Mouse (Mus musculus): Measurements from ENCODE around the gene Cyp2s1. TPM values are rescaled to one million over a fixed set of nuclear protein-coding genes. Genes with fewer than 3 reads are reported as not detected.

The Cyp2s1 gene
- polyA plus RNA-seq, 1 experiment from 2014 or later, result 3.2 TPM

GRCm38 (mm10) chr7:25754738-25755467 lies 61.8 kb downstream of the Cyp2s1 start, which contains the start of gene Hnrnpul1:
Gene Hnrnpul1, minus strand, starts transcription at chr7:25754757.
- WGBS, result under 1% methylated on average over 55 of the region's 55 CpGs
- Histone ChIP-seq H3K27ac (ENCODE audit: low read length) (peak within 1 kb of the TSS; percentile 97), H3K4me1 (ENCODE audit: control insufficient read depth, insufficient read depth, low read length) (peaks cover 20% of the 10 kb centered on the region), H3K36me3 (ENCODE audit: control insufficient read depth, insufficient read depth, low read length) (peaks cover 5% of the 10 kb centered on the region; the same call in 1 of the 2 replicates), H3K4me2 (ENCODE audit: low read length) (peak within 1 kb of the TSS; percentile 92), H3K9me3 (replicated peaks; ENCODE audit: control insufficient read depth, low read length, poor library complexity, severe bottlenecking) (no peaks in the 10 kb centered on the region), H3K4me3 (ENCODE audit: low read depth, low read length) (peak within 1 kb of the TSS; percentile 85), H3K9ac (ENCODE audit: low read depth, low read length) (peak within 1 kb of the TSS; percentile 90), H3K27me3 (ENCODE audit: control insufficient read depth, insufficient read depth, low read depth, low read length) (no peaks in the 10 kb centered on the region)
- ATAC-seq, result peak; percentile 95

DNA sequence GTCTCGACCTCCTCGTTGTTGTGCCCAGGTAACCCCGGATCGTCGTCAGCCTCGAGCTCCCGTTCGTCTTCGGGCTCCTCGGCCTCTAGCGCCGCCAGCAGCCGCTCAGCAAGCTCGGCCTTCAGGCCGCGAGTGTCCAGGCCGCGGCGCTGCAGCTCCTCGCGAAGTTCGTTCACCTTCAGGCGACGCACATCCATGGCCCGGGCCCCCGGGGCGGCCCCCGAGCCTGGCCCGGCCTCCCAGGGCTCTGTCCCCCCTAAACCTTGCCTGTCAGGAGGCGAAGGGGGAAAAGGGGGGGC lies 62.3 kb downstream of the Cyp2s1 start:
- no peaks in the 10 kb centered on the region for H3K9me3 ChIP-seq (replicated peaks; ENCODE audit: control insufficient read depth, low read length, poor library complexity, severe bottlenecking)
- peak overlapping the region; percentile 70 for H3K4me2 ChIP-seq (ENCODE audit: low read length)
- peak overlapping the region; percentile 85 for H3K4me3 ChIP-seq (ENCODE audit: low read depth, low read length)
- ATAC-seq, result no peak; the same call in 1 of the 2 replicates
- H3K27me3 ChIP-seq (ENCODE audit: control insufficient read depth, insufficient read depth, low read depth, low read length), result no peaks in the 10 kb centered on the region
- H3K36me3 ChIP-seq (ENCODE audit: control insufficient read depth, insufficient read depth, low read length), result peaks cover 8% of the 10 kb centered on the region
- H3K4me1 ChIP-seq (ENCODE audit: control insufficient read depth, insufficient read depth, low read length), result peaks cover 20% of the 10 kb centered on the region
- H3K27ac ChIP-seq (ENCODE audit: low read length), result peak overlapping the region; percentile 97
- H3K9ac ChIP-seq (ENCODE audit: low read depth, low read length), result peak overlapping the region; percentile 90
- under 1% methylated on average over 29 of the region's 30 CpGs for WGBS

DNA sequence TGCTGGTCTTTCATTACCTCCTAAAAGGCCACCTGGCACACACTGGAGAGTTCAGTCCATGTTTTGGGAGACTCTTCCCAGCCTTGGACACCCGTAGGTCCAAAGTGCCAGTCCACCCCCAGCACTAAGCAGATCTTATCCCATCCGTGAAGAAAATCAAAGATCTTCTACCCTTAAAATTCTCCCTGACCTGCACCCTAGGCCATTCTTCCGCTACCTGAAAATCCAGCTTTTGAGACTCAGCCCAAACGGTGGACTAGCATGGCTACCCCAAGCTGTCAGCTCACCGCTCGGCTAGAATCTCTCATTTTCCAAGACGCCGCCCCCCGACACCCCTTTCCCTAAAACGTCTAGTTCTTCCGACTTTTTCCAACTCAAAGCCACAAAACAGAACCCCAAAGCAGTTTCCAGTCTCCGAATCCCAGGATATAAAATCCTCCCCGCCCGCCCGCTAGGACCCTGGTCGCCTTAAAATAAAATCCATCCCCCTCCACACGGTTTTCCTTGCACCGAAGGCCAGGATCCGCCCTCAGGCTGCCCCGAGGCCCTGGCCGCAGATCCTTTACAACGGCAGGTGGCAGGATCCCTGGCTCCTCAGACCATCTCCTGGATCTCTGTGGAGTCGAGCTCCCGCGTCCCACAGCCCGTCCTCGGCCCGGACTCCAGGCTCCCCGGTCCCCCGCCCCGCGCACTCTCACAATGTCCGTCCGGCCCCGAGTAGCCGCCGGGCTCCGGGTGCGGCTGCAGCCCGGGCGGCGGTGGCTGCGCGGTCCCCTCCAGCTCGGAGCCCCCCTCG lies 62.9 kb downstream of the Cyp2s1 start:
- peak overlapping the region; percentile 70 for H3K4me2 ChIP-seq (ENCODE audit: low read length)
- peaks cover 20% of the 10 kb centered on the region for H3K4me1 ChIP-seq (ENCODE audit: control insufficient read depth, insufficient read depth, low read length)
- H3K9ac ChIP-seq (ENCODE audit: low read depth, low read length), result peak overlapping the region; percentile 90
- ATAC-seq, result peak; percentile 10
- H3K4me3 ChIP-seq (ENCODE audit: low read depth, low read length), result peak overlapping the region; percentile 85
- H3K9me3 ChIP-seq (replicated peaks; ENCODE audit: control insufficient read depth, low read length, poor library complexity, severe bottlenecking), result no peaks in the 10 kb centered on the region
- H3K27ac ChIP-seq (ENCODE audit: low read length), result peak overlapping the region; percentile 97
- H3K27me3 ChIP-seq (ENCODE audit: control insufficient read depth, insufficient read depth, low read depth, low read length), result no peaks in the 10 kb centered on the region
- peaks cover 12% of the 10 kb centered on the region for H3K36me3 ChIP-seq (ENCODE audit: control insufficient read depth, insufficient read depth, low read length)
- WGBS, result 1% methylated on average over 46 of the region's 46 CpGs

GRCm38 (mm10) chr7:25753076-25753475 lies 63.6 kb downstream of the Cyp2s1 start:
- ATAC-seq, result no peak
- H3K4me2 ChIP-seq (ENCODE audit: low read length), result peak overlapping the region; percentile 70
- H3K4me1 ChIP-seq (ENCODE audit: control insufficient read depth, insufficient read depth, low read length), result peaks cover 20% of the 10 kb centered on the region
- no peaks in the 10 kb centered on the region for H3K9me3 ChIP-seq (replicated peaks; ENCODE audit: control insufficient read depth, low read length, poor library complexity, severe bottlenecking)
- H3K4me3 ChIP-seq (ENCODE audit: low read depth, low read length), result peak overlapping the region; percentile 85
- peaks cover 19% of the 10 kb centered on the region for H3K36me3 ChIP-seq (ENCODE audit: control insufficient read depth, insufficient read depth, low read length)
- H3K27ac ChIP-seq (ENCODE audit: low read length), result no peak overlapping the region
- no peaks in the 10 kb centered on the region for H3K27me3 ChIP-seq (ENCODE audit: control insufficient read depth, insufficient read depth, low read depth, low read length)
- H3K9ac ChIP-seq (ENCODE audit: low read depth, low read length), result peak overlapping the region; percentile 90

Small RNAs within 50 kb of the gene (microRNA-seq; reads per million reads assigned to microRNA genes)
- gene Gm24865, result not detected

Other genes with a start within 250 kb of the Cyp2s1 start
- not detected in 2 replicates for gene Erich4, start 201.0 kb downstream of the Cyp2s1 start, polyA plus RNA-seq (2015; fragmentation: Nextera tagmentation; extraction: Ambion mirVana)
- gene Dmac2, start 197.5 kb downstream of the Cyp2s1 start, polyA plus RNA-seq (2015; fragmentation: Nextera tagmentation; extraction: Ambion mirVana), result 44.5 and 48.7 TPM in 2 replicates
- gene B3gnt8, start 190.3 kb downstream of the Cyp2s1 start, polyA plus RNA-seq (2015; fragmentation: Nextera tagmentation; extraction: Ambion mirVana), result 0.64 and 0.73 TPM in 2 replicates
- gene Bckdha, start 157.9 kb downstream of the Cyp2s1 start, polyA plus RNA-seq (2015; fragmentation: Nextera tagmentation; extraction: Ambion mirVana), result 38.2 and 41.4 TPM in 2 replicates
- gene Exosc5, start 157.7 kb downstream of the Cyp2s1 start, polyA plus RNA-seq (2015; fragmentation: Nextera tagmentation; extraction: Ambion mirVana), result 35.2 and 35.4 TPM in 2 replicates
- 61.6 and 90.5 TPM in 2 replicates for gene Tmem91, start 141.7 kb downstream of the Cyp2s1 start, polyA plus RNA-seq (2015; fragmentation: Nextera tagmentation; extraction: Ambion mirVana)
- gene B9d2, start 136.1 kb downstream of the Cyp2s1 start, polyA plus RNA-seq (2015; fragmentation: Nextera tagmentation; extraction: Ambion mirVana), result 40.0 and 49.8 TPM in 2 replicates
- gene Tgfb1, start 129.9 kb downstream of the Cyp2s1 start, polyA plus RNA-seq (2015; fragmentation: Nextera tagmentation; extraction: Ambion mirVana), result 0.21 and 0.78 TPM in 2 replicates
- 32.1 and 36.8 TPM in 2 replicates for gene Ccdc97, start 97.8 kb downstream of the Cyp2s1 start, polyA plus RNA-seq (2015; fragmentation: Nextera tagmentation; extraction: Ambion mirVana)
- 38.3 and 41.1 TPM in 2 replicates for gene Hnrnpul1, start 62.2 kb downstream of the Cyp2s1 start, polyA plus RNA-seq (2015; fragmentation: Nextera tagmentation; extraction: Ambion mirVana)
- gene Axl, start 28.2 kb downstream of the Cyp2s1 start, polyA plus RNA-seq (2015; fragmentation: Nextera tagmentation; extraction: Ambion mirVana), result 14.9 and 17.1 TPM in 2 replicates
- gene Cyp2b10, start 80.7 kb upstream of the Cyp2s1 start, polyA plus RNA-seq (2015; fragmentation: Nextera tagmentation; extraction: Ambion mirVana), result not detected in 2 replicates
- not detected in 2 replicates for gene Cyp2b13, start 244.6 kb upstream of the Cyp2s1 start, polyA plus RNA-seq (2015; fragmentation: Nextera tagmentation; extraction: Ambion mirVana)

All from midbrain, embryonic 16.5 days (tissue).